Mouse (Mus musculus) forebrain, embryonic 12.5 days (tissue): ENCODE results near the gene Slc26a9. TPM values are rescaled to one million over a fixed set of nuclear protein-coding genes. Genes with fewer than 3 reads are reported as not detected.
A peak's percentile ranks its signal among the peaks of the same experiment; 100 is the strongest.

ENCODE experiments used
- ATAC-seq: fragments of 200-750 bp; cut with Nextera tagmentation; 2 replicates; pipeline ENCODE4 v1.8.0; 2017; ENCODE audit warnings: moderate TSS enrichment; ENCODE audit not compliant: low FRiP score
- H3K27ac ChIP-seq: fragments of 300-500 bp; sonication (generic); 2 replicates; pipeline ENCODE4 v1.5.1; 2016; ENCODE audit warnings: mild to moderate bottlenecking
- H3K27me3 ChIP-seq: fragments of 300-500 bp; sonication (generic); 2 replicates; pipeline ENCODE4 v1.6.1; 2016; ENCODE audit warnings: mild to moderate bottlenecking
- H3K36me3 ChIP-seq: fragments of 300-500 bp; sonication (generic); replicated peaks from 2 replicates; pipeline ENCODE4 v1.6.1; 2016; ENCODE audit warnings: mild to moderate bottlenecking
- H3K4me1 ChIP-seq: fragments of 300-500 bp; sonication (generic); 2 replicates; pipeline ENCODE4 v1.6.1; 2016
- H3K4me2 ChIP-seq: fragments of 300-500 bp; sonication (generic); 2 replicates; pipeline ENCODE4 v1.6.1; 2016; ENCODE audit warnings: mild to moderate bottlenecking, moderate library complexity
- H3K4me3 ChIP-seq: fragments of 300-500 bp; sonication (generic); replicated peaks from 2 replicates; pipeline ENCODE4 v1.5.1; 2016; ENCODE audit warnings: mild to moderate bottlenecking
- H3K9ac ChIP-seq: fragments of 300-500 bp; sonication (generic); 2 replicates; pipeline ENCODE4 v1.6.1; 2016; ENCODE audit warnings: mild to moderate bottlenecking
- H3K9me3 ChIP-seq: fragments of 300-500 bp; sonication (generic); 2 replicates; pipeline ENCODE4 v1.6.1; 2016
- whole genome bisulfite sequencing: fragments of 180-500 bp; shearing (Covaris S2); methylation state at CpG from one replicate; pipeline ENCODE4 v1.1.7; 2016; 5-methylcytosine and 5-hydroxymethylcytosine counted together
- polyA plus RNA-seq: library from polyadenylated mRNA; unstranded; fragments of >200 nt; fragmentation: Nextera tagmentation; extraction: Ambion mirVana; gene quantifications from 2 replicates; pipeline ENCODE4 v1.2.1, GENCODE M21; 2016

Slc26a9 gene
- not detected in 2 replicates for polyA plus RNA-seq

- Histone ChIP-seq H3K4me1 (peaks cover 7% of the 10 kb centered on the region; the same call in 1 of the 2 replicates), H3K4me3 (no peak within 1 kb of the TSS), H3K4me2 (no peak within 1 kb of the TSS), H3K36me3 (no peaks in the 10 kb centered on the region), H3K9ac (no peak within 1 kb of the TSS), H3K9me3 (no peaks in the 10 kb centered on the region), H3K27ac (no peak within 1 kb of the TSS), H3K27me3 (no peaks in the 10 kb centered on the region)
- no peak for ATAC-seq
- WGBS = 65% methylated on average over 10 of the region's 10 CpGs
These were observed at the start of gene Slc26a9 for GRCm38 (mm10) chr1:131743868-131744464. TSS of gene Slc26a9 (plus strand) at chr1:131744022.

DNA sequence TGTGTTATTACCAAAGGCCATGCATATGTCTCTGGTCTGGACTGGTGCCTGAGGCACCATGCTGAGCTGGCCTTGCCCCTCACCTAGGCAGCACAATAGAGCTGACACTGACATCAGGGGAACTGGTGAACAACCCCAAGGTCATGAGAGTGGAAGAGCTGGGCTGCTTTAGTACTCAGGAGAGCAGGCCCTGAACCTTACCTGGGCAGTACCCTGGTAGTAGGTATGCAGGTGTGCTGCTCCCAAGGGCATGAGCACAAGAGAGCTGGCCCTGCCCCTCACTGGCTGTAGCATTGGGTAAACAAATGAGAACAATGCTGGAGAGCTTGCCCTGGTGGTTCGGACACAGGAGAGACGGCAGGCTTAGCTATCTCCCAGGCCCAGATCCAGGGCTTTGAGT, 48.5 kb upstream of the Slc26a9 start:
- H3K9me3 ChIP-seq = no peaks in the 10 kb centered on the region
- ATAC-seq = no peak

GRCm38 (mm10) chr1:131696325-131696724, 47.5 kb upstream of the Slc26a9 start:
- H3K27me3 ChIP-seq = no peaks in the 10 kb centered on the region
- no peak overlapping the region for H3K27ac ChIP-seq
- no peak overlapping the region for H3K4me3 ChIP-seq
- no peak overlapping the region for H3K9ac ChIP-seq
- no peaks in the 10 kb centered on the region for H3K9me3 ChIP-seq
- 59% methylated on average over 4 of the region's 4 CpGs for WGBS
- ATAC-seq = no peak
- no peak overlapping the region for H3K4me2 ChIP-seq
- H3K4me1 ChIP-seq = peaks cover 3% of the 10 kb centered on the region; the same call in 1 of the 2 replicates
- H3K36me3 ChIP-seq = no peaks in the 10 kb centered on the region

More for the DNA sequence above, 48.5 kb upstream of the Slc26a9 start:
- 83% methylated on average over 2 of the region's 2 CpGs for WGBS
- Histone ChIP-seq H3K4me1 (peaks cover 3% of the 10 kb centered on the region; the same call in 1 of the 2 replicates), H3K4me2 (no peak overlapping the region), H3K9ac (no peak overlapping the region), H3K4me3 (no peak overlapping the region), H3K27ac (no peak overlapping the region), H3K36me3 (no peaks in the 10 kb centered on the region), H3K27me3 (no peaks in the 10 kb centered on the region)

GRCm38 (mm10) chr1:131698770-131699169, 45.1 kb upstream of the Slc26a9 start:
- Histone ChIP-seq H3K4me3 (no peak overlapping the region), H3K36me3 (no peaks in the 10 kb centered on the region), H3K27me3 (no peaks in the 10 kb centered on the region), H3K27ac (no peak overlapping the region), H3K9ac (no peak overlapping the region), H3K4me2 (no peak overlapping the region), H3K4me1 (peaks cover 3% of the 10 kb centered on the region; the same call in 1 of the 2 replicates), H3K9me3 (no peaks in the 10 kb centered on the region)
- WGBS = 90% methylated on average over 3 of the region's 3 CpGs
- no peak for ATAC-seq

GRCm38 (mm10) chr1:131699642-131700041, 44.2 kb upstream of the Slc26a9 start:
- Histone ChIP-seq H3K27ac (no peak overlapping the region), H3K9me3 (no peaks in the 10 kb centered on the region), H3K4me2 (no peak overlapping the region), H3K9ac (no peak overlapping the region), H3K4me1 (peaks cover 3% of the 10 kb centered on the region; the same call in 1 of the 2 replicates), H3K27me3 (no peaks in the 10 kb centered on the region), H3K36me3 (no peaks in the 10 kb centered on the region), H3K4me3 (no peak overlapping the region)
- no peak for ATAC-seq
- 89% methylated on average over 4 of the region's 4 CpGs for WGBS

- Histone ChIP-seq H3K4me2 (no peak overlapping the region), H3K4me1 (peaks cover 3% of the 10 kb centered on the region; the same call in 1 of the 2 replicates), H3K27ac (no peak overlapping the region), H3K36me3 (no peaks in the 10 kb centered on the region), H3K4me3 (no peak overlapping the region), H3K9me3 (no peaks in the 10 kb centered on the region), H3K27me3 (no peaks in the 10 kb centered on the region), H3K9ac (no peak overlapping the region)
- 82% methylated on average over 5 of the region's 5 CpGs for WGBS
- ATAC-seq = no peak
These were observed 43.4 kb upstream of the Slc26a9 start for GRCm38 (mm10) chr1:131700447-131700846.

- H3K9me3 ChIP-seq = no peaks in the 10 kb centered on the region
- H3K36me3 ChIP-seq = no peaks in the 10 kb centered on the region
- no peaks in the 10 kb centered on the region for H3K27me3 ChIP-seq
- no peak for ATAC-seq
- WGBS = 86% methylated on average over 5 of the region's 5 CpGs
- H3K4me1 ChIP-seq = peaks cover 2% of the 10 kb centered on the region; the same call in 1 of the 2 replicates
- H3K4me2 ChIP-seq = no peak overlapping the region
- H3K4me3 ChIP-seq = no peak overlapping the region
- no peak overlapping the region for H3K27ac ChIP-seq
- H3K9ac ChIP-seq = no peak overlapping the region
These were observed 42.4 kb upstream of the Slc26a9 start for GRCm38 (mm10) chr1:131701391-131701790.

GRCm38 (mm10) chr1:131702094-131702766, 41.6 kb upstream of the Slc26a9 start:
- no peak for ATAC-seq
- WGBS = 81% methylated on average over 8 of the region's 8 CpGs
- Histone ChIP-seq H3K9ac (no peak overlapping the region), H3K4me1 (no peaks in the 10 kb centered on the region), H3K27ac (no peak overlapping the region), H3K4me3 (no peak overlapping the region), H3K4me2 (no peak overlapping the region), H3K27me3 (no peaks in the 10 kb centered on the region), H3K36me3 (no peaks in the 10 kb centered on the region), H3K9me3 (no peaks in the 10 kb centered on the region)

DNA sequence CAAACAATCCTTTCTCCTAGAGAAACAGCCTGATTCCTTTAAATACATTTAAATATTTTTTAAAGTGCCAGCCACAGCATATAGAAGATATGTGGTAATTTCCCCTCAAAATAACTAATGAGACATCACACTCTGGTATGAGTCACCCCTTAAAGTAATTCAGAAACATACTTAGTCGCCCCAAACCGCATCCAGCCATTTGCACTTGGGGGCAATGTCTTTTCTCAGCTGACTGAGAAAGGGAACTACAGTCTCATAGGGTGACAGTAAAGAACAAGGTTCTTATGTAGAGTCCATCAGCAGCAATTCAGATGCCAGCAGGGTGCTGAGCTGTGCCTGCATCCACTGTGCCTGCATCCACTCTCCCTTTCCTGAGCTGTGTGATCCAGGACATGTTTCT, 40.3 kb upstream of the Slc26a9 start:
- ATAC-seq = no peak
- H3K27ac ChIP-seq = no peak overlapping the region
- H3K9ac ChIP-seq = no peak overlapping the region
- 91% methylated on average over 2 of the region's 2 CpGs for WGBS
- no peak overlapping the region for H3K4me2 ChIP-seq
- no peaks in the 10 kb centered on the region for H3K9me3 ChIP-seq
- no peaks in the 10 kb centered on the region for H3K27me3 ChIP-seq
- no peak overlapping the region for H3K4me3 ChIP-seq
- no peaks in the 10 kb centered on the region for H3K4me1 ChIP-seq
- H3K36me3 ChIP-seq = no peaks in the 10 kb centered on the region

DNA sequence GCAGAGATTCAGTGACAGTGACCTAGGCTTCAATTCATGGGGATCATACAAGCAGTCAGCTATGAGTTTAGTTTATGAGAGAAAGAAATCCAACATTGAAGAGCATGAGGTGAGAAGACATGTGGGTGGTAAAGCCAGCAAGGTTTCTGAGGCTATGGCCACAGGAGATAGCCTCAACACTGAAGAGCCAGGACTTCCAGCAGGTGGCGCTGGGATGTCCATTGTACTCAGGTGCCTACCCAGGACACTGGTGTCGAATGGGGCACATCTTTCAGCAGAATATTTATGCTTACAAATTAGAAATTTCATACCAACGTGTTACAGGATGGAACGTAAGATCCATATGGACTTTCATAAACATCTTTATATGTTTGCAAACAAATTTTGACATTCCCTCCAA, 35.5 kb upstream of the Slc26a9 start:
- H3K27me3 ChIP-seq = peaks cover 3% of the 10 kb centered on the region; the same call in 1 of the 2 replicates
- no peak overlapping the region for H3K27ac ChIP-seq
- no peaks in the 10 kb centered on the region for H3K9me3 ChIP-seq
- no peak overlapping the region for H3K4me2 ChIP-seq
- H3K36me3 ChIP-seq = no peaks in the 10 kb centered on the region
- no peak overlapping the region for H3K9ac ChIP-seq
- H3K4me1 ChIP-seq = no peaks in the 10 kb centered on the region
- WGBS = 20% methylated on average over 4 of the region's 4 CpGs
- no peak overlapping the region for H3K4me3 ChIP-seq
- no peak for ATAC-seq

DNA sequence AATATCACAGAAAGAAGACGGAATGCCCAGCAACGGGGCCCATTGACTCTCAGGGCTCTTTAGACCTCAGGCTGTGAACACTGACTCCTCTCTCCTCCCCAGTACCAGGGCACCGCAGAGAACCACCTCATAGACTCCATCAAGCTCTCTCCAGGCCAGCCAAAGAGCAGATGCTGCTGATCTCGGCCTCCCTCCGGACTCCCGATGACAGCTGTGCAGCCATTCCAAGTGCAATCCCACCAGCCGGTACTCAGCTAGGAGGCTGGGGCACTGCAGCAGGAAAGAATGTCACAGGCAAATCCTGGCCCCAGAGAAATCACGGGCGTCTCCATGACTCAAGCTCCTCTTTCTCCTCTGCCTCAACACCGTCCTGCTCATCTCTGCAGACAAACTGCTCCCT, 32.3 kb upstream of the Slc26a9 start:
- ATAC-seq = no peak
- Histone ChIP-seq H3K4me1 (no peaks in the 10 kb centered on the region), H3K4me2 (no peak overlapping the region), H3K27me3 (peaks cover 3% of the 10 kb centered on the region; the same call in 1 of the 2 replicates), H3K9ac (no peak overlapping the region), H3K9me3 (no peaks in the 10 kb centered on the region), H3K36me3 (no peaks in the 10 kb centered on the region), H3K4me3 (no peak overlapping the region), H3K27ac (no peak overlapping the region)
- 85% methylated on average over 10 of the region's 10 CpGs for WGBS

GRCm38 (mm10) chr1:131712386-131712785, 31.4 kb upstream of the Slc26a9 start:
- no peaks in the 10 kb centered on the region for H3K9me3 ChIP-seq
- peaks cover 3% of the 10 kb centered on the region; the same call in 1 of the 2 replicates for H3K27me3 ChIP-seq
- H3K27ac ChIP-seq = no peak overlapping the region
- 47% methylated on average over 2 of the region's 2 CpGs for WGBS
- peak; percentile 75; the same call in 1 of the 2 replicates for ATAC-seq
- H3K36me3 ChIP-seq = no peaks in the 10 kb centered on the region
- no peak overlapping the region for H3K4me2 ChIP-seq
- no peak overlapping the region for H3K9ac ChIP-seq
- H3K4me1 ChIP-seq = no peaks in the 10 kb centered on the region
- H3K4me3 ChIP-seq = no peak overlapping the region
